Mouse (Mus musculus): ENCODE results near the gene Olfr491. TPM values are rescaled to one million over a fixed set of nuclear protein-coding genes. Genes with fewer than 3 reads are reported as not detected.

Olfr491 gene
- not detected in 2 replicates for total RNA-seq (2012; rRNA removed)
- polyA plus RNA-seq (2012; ENCODE audit: insufficient read depth in 1 of 2, insufficient read length in 2 of 2, low read depth in 1 of 2, low replicate concordance in 2 of 2, missing spikeins in 1 of 2), result not detected

- TF ChIP-seq MAZ (IDR thresholded peaks at IDR 0.05; ENCODE audit: low read depth, low read length) (no peak), JUND (IDR thresholded peaks at IDR 0.05; ENCODE audit: low read depth, low read length) (no peak), POLR2AphosphoS5 (IDR thresholded peaks at IDR 0.05; ENCODE audit: borderline replicate concordance, low read depth, low read length) (no peak), UBTF (IDR thresholded peaks at IDR 0.05; ENCODE audit: borderline replicate concordance, insufficient read depth, low read depth, low read length) (no peak), MYC (IDR thresholded peaks at IDR 0.05; ENCODE audit: low read depth, low read length) (no peak), CHD1 (IDR thresholded peaks at IDR 0.05; ENCODE audit: low read depth, low read length) (no peak), TBP (IDR thresholded peaks at IDR 0.05; ENCODE audit: low read depth, low read length) (no peak), ZMIZ1 (IDR thresholded peaks at IDR 0.05; ENCODE audit: low read depth, low read length) (no peak), EP300 (IDR thresholded peaks at IDR 0.05; ENCODE audit: low read depth in 1 of 2, low read length in 2 of 2) (no peak), POLR2A (IDR thresholded peaks at IDR 0.05; ENCODE audit: control insufficient read depth in 1 of 2, insufficient read depth in 1 of 2, low read depth in 1 of 2, low read length in 2 of 2, poor library complexity in 1 of 2) (no peak), MAX (IDR thresholded peaks at IDR 0.05; ENCODE audit: low read length) (no peak), E2F4 (IDR thresholded peaks at IDR 0.05; ENCODE audit: borderline replicate concordance, low read depth, low read length) (no peak)
- H3K79me2 ChIP-seq (ENCODE audit: control insufficient read depth, insufficient read depth, low read length, poor library complexity), result no peaks in the 10 kb centered on the region
- no peaks in the 10 kb centered on the region for H3K4me1 ChIP-seq (ENCODE audit: control insufficient read depth in 1 of 2, insufficient read depth in 2 of 2, low read length in 2 of 2)
- no peaks in the 10 kb centered on the region for H3K27me3 ChIP-seq (ENCODE audit: control insufficient read depth in 1 of 2, insufficient read depth in 2 of 2, low read length in 2 of 2)
- H3K36me3 ChIP-seq (ENCODE audit: control insufficient read depth in 1 of 2, insufficient read depth in 2 of 2, low read length in 2 of 2), result no peaks in the 10 kb centered on the region
- H3K27ac ChIP-seq (ENCODE audit: control insufficient read depth, low read depth, low read length), result no peak within 1 kb of the TSS
- no peak within 1 kb of the TSS for H3K9ac ChIP-seq (ENCODE audit: control insufficient read depth, low read depth, low read length, poor library complexity, severe bottlenecking)
- H3K9me3 ChIP-seq (replicated peaks; ENCODE audit: insufficient read depth, low read length), result no peaks in the 10 kb centered on the region
- no peak within 1 kb of the TSS for H3K4me3 ChIP-seq (ENCODE audit: control insufficient read depth in 1 of 2, insufficient read depth in 1 of 2, low read depth in 2 of 2, low read length in 2 of 2)
- DNase-seq (ENCODE audit: low read depth, low spot score), result no peak
These were observed at the start of gene Olfr491 for GRCm38 (mm10) chr7:108313151-108313550. Gene Olfr491, plus strand, starts transcription at chr7:108313451.

- DNase-seq (ENCODE audit: low read depth, low spot score), result no peak
- H3K27me3 ChIP-seq (ENCODE audit: control insufficient read depth in 1 of 2, insufficient read depth in 2 of 2, low read length in 2 of 2), result no peaks in the 10 kb centered on the region
- H3K9me3 ChIP-seq (replicated peaks; ENCODE audit: insufficient read depth, low read length), result no peaks in the 10 kb centered on the region
- H3K27ac ChIP-seq (ENCODE audit: control insufficient read depth, low read depth, low read length), result no peak within 1 kb of the TSS
- no peaks in the 10 kb centered on the region for H3K79me2 ChIP-seq (ENCODE audit: control insufficient read depth, insufficient read depth, low read length, poor library complexity)
- H3K36me3 ChIP-seq (ENCODE audit: control insufficient read depth in 1 of 2, insufficient read depth in 2 of 2, low read length in 2 of 2), result no peaks in the 10 kb centered on the region
- TF ChIP-seq MAFK (IDR thresholded peaks at IDR 0.05; ENCODE audit: borderline replicate concordance, low read depth, low read length) (no peak), ELF1 (IDR thresholded peaks at IDR 0.05; ENCODE audit: low read depth, low read length) (no peak), HCFC1 (IDR thresholded peaks at IDR 0.05; ENCODE audit: low read depth, low read length) (no peak)
- H3K9ac ChIP-seq (ENCODE audit: control insufficient read depth, low read depth, low read length, poor library complexity, severe bottlenecking), result no peak within 1 kb of the TSS
- H3K4me1 ChIP-seq (ENCODE audit: control insufficient read depth in 1 of 2, insufficient read depth in 2 of 2, low read length in 2 of 2), result no peaks in the 10 kb centered on the region
- no peak within 1 kb of the TSS for H3K4me3 ChIP-seq (ENCODE audit: control insufficient read depth in 1 of 2, insufficient read depth in 1 of 2, low read depth in 2 of 2, low read length in 2 of 2)
These were observed 24.4 kb upstream of the Olfr491 start, which contains the start of gene Olfr490 for GRCm38 (mm10) chr7:108288834-108289233. Gene Olfr490, minus strand, starts transcription at chr7:108288934.

GRCm38 (mm10) chr7:108323574-108323973 is 10.3 kb downstream of the Olfr491 start, which contains the start of gene Olfr492:
Gene Olfr492, minus strand, starts transcription at chr7:108323674.
- TF ChIP-seq UBTF (IDR thresholded peaks at IDR 0.05; ENCODE audit: borderline replicate concordance, insufficient read depth, low read depth, low read length) (no peak), EP300 (IDR thresholded peaks at IDR 0.05; ENCODE audit: low read depth in 1 of 2, low read length in 2 of 2) (no peak), MAFK (IDR thresholded peaks at IDR 0.05; ENCODE audit: borderline replicate concordance, low read depth, low read length) (no peak), GATA1 (IDR thresholded peaks at IDR 0.05; ENCODE audit: low read depth, low read length) (no peak), USF2 (IDR thresholded peaks at IDR 0.05; ENCODE audit: borderline replicate concordance in 1 of 2, insufficient read depth in 1 of 2, low read depth in 1 of 2, low read length in 2 of 2) (no peak), RAD21 (IDR thresholded peaks at IDR 0.05; ENCODE audit: low read depth, low read length) (no peak), GABPA (IDR thresholded peaks at IDR 0.05; ENCODE audit: low read depth, low read length) (no peak), RCOR1 (IDR thresholded peaks at IDR 0.05; ENCODE audit: low read depth, low read length) (no peak), ETS1 (IDR thresholded peaks at IDR 0.05; ENCODE audit: low read depth, low read length) (no peak), POLR2AphosphoS5 (IDR thresholded peaks at IDR 0.05; ENCODE audit: borderline replicate concordance, low read depth, low read length) (no peak), NELFE (IDR thresholded peaks at IDR 0.05; ENCODE audit: low read depth, low read length) (no peak)
- H3K9ac ChIP-seq (ENCODE audit: control insufficient read depth, low read depth, low read length, poor library complexity, severe bottlenecking), result no peak within 1 kb of the TSS

More at GRCm38 (mm10) chr7:108323574-108323973, 10.3 kb downstream of the Olfr491 start, which contains the start of gene Olfr492:
- no peak within 1 kb of the TSS for H3K27ac ChIP-seq (ENCODE audit: control insufficient read depth, low read depth, low read length)
- no peaks in the 10 kb centered on the region for H3K36me3 ChIP-seq (ENCODE audit: control insufficient read depth in 1 of 2, insufficient read depth in 2 of 2, low read length in 2 of 2)
- no peaks in the 10 kb centered on the region for H3K9me3 ChIP-seq (replicated peaks; ENCODE audit: insufficient read depth, low read length)
- no peaks in the 10 kb centered on the region for H3K27me3 ChIP-seq (ENCODE audit: control insufficient read depth in 1 of 2, insufficient read depth in 2 of 2, low read length in 2 of 2)
- DNase-seq (ENCODE audit: low read depth, low spot score), result no peak
- no peak within 1 kb of the TSS for H3K4me3 ChIP-seq (ENCODE audit: control insufficient read depth in 1 of 2, insufficient read depth in 1 of 2, low read depth in 2 of 2, low read length in 2 of 2)
- no peaks in the 10 kb centered on the region for H3K4me1 ChIP-seq (ENCODE audit: control insufficient read depth in 1 of 2, insufficient read depth in 2 of 2, low read length in 2 of 2)
- H3K79me2 ChIP-seq (ENCODE audit: control insufficient read depth, insufficient read depth, low read length, poor library complexity), result no peaks in the 10 kb centered on the region

Data from MEL (cell line).